Mouse (Mus musculus): ENCODE results near the gene Trnau1ap. TPM values are rescaled to one million over a fixed set of nuclear protein-coding genes. Genes with fewer than 3 reads are reported as not detected.
A peak's percentile ranks its signal among the peaks of the same experiment; 100 is the strongest.
"Not testable (repeated sequence)": the region's sequence is repeated elsewhere in the genome, so short reads cannot be mapped to it uniquely, and the experiment has no call there.

The Trnau1ap gene
- polyA plus RNA-seq, 1 experiment from 2014 or later: 80.2 TPM

- H3K27me3 ChIP-seq: no peaks in the 10 kb centered on the region
- WGBS: 83% methylated on average over 12 of the region's 12 CpGs
Measured at GRCm38 (mm10) chr4:132291624-132292335, 37.6 kb downstream of the Trnau1ap start.

GRCm38 (mm10) chr4:132291056-132291455 is 38.3 kb downstream of the Trnau1ap start:
- Histone ChIP-seq H3K27me3 (no peaks in the 10 kb centered on the region), H3K4me2 (no peak overlapping the region), H3K4me1 (replicated peaks) (no peaks in the 10 kb centered on the region), H3K4me3 (no peak overlapping the region), H3K9me3 (no peaks in the 10 kb centered on the region), H3K9ac (no peak overlapping the region), H3K27ac (replicated peaks) (no peak overlapping the region), H3K36me3 (peaks cover 45% of the 10 kb centered on the region)
- WGBS: 90% methylated on average over 4 of the region's 4 CpGs
- ATAC-seq (ENCODE audit: low FRiP score, low read depth): no peak

More at GRCm38 (mm10) chr4:132291624-132292335, 37.6 kb downstream of the Trnau1ap start:
- Histone ChIP-seq H3K9me3 (no peaks in the 10 kb centered on the region), H3K36me3 (peaks cover 39% of the 10 kb centered on the region), H3K9ac (no peak overlapping the region), H3K27ac (replicated peaks) (no peak overlapping the region), H3K4me2 (no peak overlapping the region), H3K4me1 (replicated peaks) (no peaks in the 10 kb centered on the region), H3K4me3 (no peak overlapping the region)
- ATAC-seq (ENCODE audit: low FRiP score, low read depth): no peak

- not testable (repeated sequence) for H3K4me2 ChIP-seq; H3K9me3 ChIP-seq; H3K27ac ChIP-seq (replicated peaks); H3K27me3 ChIP-seq; H3K4me3 ChIP-seq; H3K9ac ChIP-seq; H3K4me1 ChIP-seq (replicated peaks); ATAC-seq (ENCODE audit: low FRiP score, low read depth)
- H3K36me3 ChIP-seq: peaks cover 57% of the 10 kb centered on the region
- 88% methylated on average over 3 of the region's 5 CpGs for WGBS
Measured at GRCm38 (mm10) chr4:132288840-132289239, 40.5 kb downstream of the Trnau1ap start.

- peaks cover 21% of the 10 kb centered on the region for H3K4me1 ChIP-seq (replicated peaks)
- no peaks in the 10 kb centered on the region for H3K36me3 ChIP-seq
- peak overlapping the region; percentile 28; the same call in 1 of the 2 replicates for H3K4me2 ChIP-seq
- no peak overlapping the region for H3K27ac ChIP-seq (replicated peaks)
- H3K27me3 ChIP-seq: no peaks in the 10 kb centered on the region
- H3K9ac ChIP-seq: 0 out of 2 replicates have a peak overlapping the region, but pooled peaks have one; percentile 13
- no peak for ATAC-seq (ENCODE audit: low FRiP score, low read depth)
- H3K4me3 ChIP-seq: no peak overlapping the region
- WGBS: 97% methylated on average over 3 of the region's 3 CpGs
- no peaks in the 10 kb centered on the region for H3K9me3 ChIP-seq
Measured at GRCm38 (mm10) chr4:132275949-132276348, 53.4 kb downstream of the Trnau1ap start.

- H3K4me3 ChIP-seq: peak within 1 kb of the TSS; percentile 86
- no peaks in the 10 kb centered on the region for H3K36me3 ChIP-seq
- under 1% methylated on average over 47 of the region's 48 CpGs for WGBS
- peak within 1 kb of the TSS; percentile 97 for H3K4me2 ChIP-seq
- H3K9me3 ChIP-seq: no peaks in the 10 kb centered on the region
- H3K4me1 ChIP-seq (replicated peaks): peaks cover 27% of the 10 kb centered on the region
- peak within 1 kb of the TSS; percentile 89 for H3K9ac ChIP-seq
- peak within 1 kb of the TSS; percentile 83 for H3K27ac ChIP-seq (replicated peaks)
- H3K27me3 ChIP-seq: no peaks in the 10 kb centered on the region
- ATAC-seq (ENCODE audit: low FRiP score, low read depth): peak; percentile 93
Measured at GRCm38 (mm10) chr4:132274156-132274862, 55.0 kb downstream of the Trnau1ap start, which contains the start of gene Taf12. Taf12 (plus strand) TSS chr4:132274375.

DNA sequence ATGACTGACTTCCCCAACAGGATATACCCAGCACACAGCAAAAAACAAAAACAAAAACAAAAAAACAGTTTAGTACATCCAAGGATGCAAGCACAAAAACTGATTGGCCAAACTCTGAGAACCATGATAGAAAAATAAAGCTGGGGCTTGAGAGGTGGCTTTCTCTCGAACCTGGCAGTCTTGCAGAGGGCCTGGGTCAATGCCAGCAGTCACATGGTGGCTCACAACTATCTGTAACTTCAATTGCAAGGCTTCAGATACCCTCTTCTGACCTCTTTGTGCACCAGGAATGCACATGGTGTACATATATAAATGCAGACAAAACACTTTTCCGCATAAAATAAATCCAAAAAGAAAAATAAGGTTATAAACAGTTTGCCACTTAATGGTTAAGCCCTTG is 56.2 kb downstream of the Trnau1ap start:
- ATAC-seq (ENCODE audit: low FRiP score, low read depth): no peak
- Histone ChIP-seq H3K9ac (peak overlapping the region; percentile 89), H3K36me3 (no peaks in the 10 kb centered on the region), H3K27ac (replicated peaks) (0 out of 2 replicates have a peak overlapping the region, but pooled peaks have one; percentile 83), H3K27me3 (no peaks in the 10 kb centered on the region), H3K9me3 (no peaks in the 10 kb centered on the region), H3K4me1 (replicated peaks) (peaks cover 27% of the 10 kb centered on the region), H3K4me3 (peak overlapping the region; percentile 86), H3K4me2 (peak overlapping the region; percentile 97)
- 63% methylated on average over 2 of the region's 2 CpGs for WGBS

- peak overlapping the region; percentile 97 for H3K27ac ChIP-seq (replicated peaks)
- under 1% methylated on average over 35 of the region's 35 CpGs for WGBS
- H3K27me3 ChIP-seq: no peaks in the 10 kb centered on the region
- peak overlapping the region; percentile 35 for H3K4me3 ChIP-seq
- H3K9ac ChIP-seq: peak overlapping the region; percentile 54
- ATAC-seq (ENCODE audit: low FRiP score, low read depth): peak; percentile 70
- H3K36me3 ChIP-seq: no peaks in the 10 kb centered on the region
- H3K9me3 ChIP-seq: no peaks in the 10 kb centered on the region
- H3K4me1 ChIP-seq (replicated peaks): peaks cover 17% of the 10 kb centered on the region
- peak overlapping the region; percentile 59 for H3K4me2 ChIP-seq
Measured at GRCm38 (mm10) chr4:132269740-132270560, 59.4 kb downstream of the Trnau1ap start.

DNA sequence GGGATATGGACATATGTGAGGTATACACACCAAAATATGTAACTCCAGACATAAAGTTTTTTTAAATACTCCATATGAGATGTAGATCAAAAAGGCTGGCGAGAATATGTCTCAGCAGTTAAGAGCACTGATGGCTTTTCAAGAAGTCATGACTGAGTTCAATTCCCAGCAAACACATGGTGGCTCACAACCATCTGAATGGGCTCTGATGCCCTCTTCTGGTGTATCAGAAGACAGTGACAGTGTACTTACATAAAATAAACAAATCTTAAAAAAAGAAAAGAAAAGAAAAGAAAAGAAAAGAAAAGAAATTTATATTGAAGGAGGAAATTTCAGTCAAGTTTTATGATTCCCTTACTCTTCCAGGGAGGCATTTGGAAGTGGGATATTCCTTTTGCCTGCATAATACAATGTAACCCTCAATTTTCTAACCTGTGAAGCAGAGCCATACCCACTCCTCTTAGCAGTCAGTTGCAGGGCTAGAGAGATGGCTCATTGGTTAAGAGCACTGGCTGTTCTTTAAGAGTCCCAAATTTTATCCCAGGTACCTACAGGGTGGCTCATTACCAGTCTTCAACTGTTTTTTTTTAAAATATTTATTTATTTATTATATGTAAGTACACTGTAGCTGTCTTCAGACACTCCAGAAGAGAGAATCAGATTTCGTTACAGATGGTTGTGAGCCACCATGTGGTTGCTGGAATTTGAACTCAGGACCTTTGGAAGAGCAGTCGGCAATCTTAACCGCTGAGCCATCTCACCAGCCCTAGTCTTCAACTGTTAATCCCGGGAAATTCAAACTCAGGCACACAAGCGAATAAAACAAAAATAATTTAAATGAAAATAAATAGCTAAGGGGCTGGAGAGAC is 60.2 kb downstream of the Trnau1ap start:
- peaks cover 13% of the 10 kb centered on the region for H3K4me1 ChIP-seq (replicated peaks)
- no peaks in the 10 kb centered on the region for H3K27me3 ChIP-seq
- no peak overlapping the region for H3K4me3 ChIP-seq
- peak overlapping the region; percentile 59 for H3K4me2 ChIP-seq
- H3K9ac ChIP-seq: no peak overlapping the region
- H3K9me3 ChIP-seq: no peaks in the 10 kb centered on the region
- H3K36me3 ChIP-seq: no peaks in the 10 kb centered on the region
- no peak for ATAC-seq (ENCODE audit: low FRiP score, low read depth)
- 15% methylated on average over 6 of the region's 6 CpGs for WGBS
- peak overlapping the region; percentile 97 for H3K27ac ChIP-seq (replicated peaks)

GRCm38 (mm10) chr4:132266835-132267349 is 62.4 kb downstream of the Trnau1ap start:
- H3K27me3 ChIP-seq: no peaks in the 10 kb centered on the region
- H3K9ac ChIP-seq: no peak overlapping the region
- H3K27ac ChIP-seq (replicated peaks): no peak overlapping the region
- H3K4me1 ChIP-seq (replicated peaks): peaks cover 11% of the 10 kb centered on the region
- no peak overlapping the region for H3K4me3 ChIP-seq
- no peak for ATAC-seq (ENCODE audit: low FRiP score, low read depth)
- WGBS: 79% methylated on average over 3 of the region's 3 CpGs
- H3K4me2 ChIP-seq: no peak overlapping the region
- no peaks in the 10 kb centered on the region for H3K9me3 ChIP-seq
- H3K36me3 ChIP-seq: no peaks in the 10 kb centered on the region

DNA sequence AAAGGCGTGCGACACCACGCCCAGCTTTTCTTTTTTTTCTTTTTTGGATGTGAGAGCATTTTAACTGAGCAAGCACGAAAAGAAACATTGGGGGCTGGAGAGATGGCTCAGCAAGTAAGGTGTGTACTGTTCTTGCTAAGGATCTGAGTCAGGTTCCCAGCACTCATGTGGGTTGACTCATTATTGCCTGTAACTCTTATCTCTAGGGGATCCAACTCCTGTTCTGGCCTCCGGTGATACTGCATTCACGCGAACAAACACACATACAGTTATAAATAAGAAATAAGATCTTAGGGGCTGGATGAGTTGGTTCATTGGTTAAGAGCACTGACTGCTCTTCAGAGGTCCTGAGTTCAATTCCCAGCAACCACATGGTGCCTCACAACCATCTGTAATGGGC is 66.0 kb downstream of the Trnau1ap start:
- H3K27me3 ChIP-seq: no peaks in the 10 kb centered on the region
- H3K27ac ChIP-seq (replicated peaks): no peak overlapping the region
- H3K36me3 ChIP-seq: no peaks in the 10 kb centered on the region
- no peak overlapping the region for H3K4me3 ChIP-seq
- H3K4me1 ChIP-seq (replicated peaks): peaks cover 30% of the 10 kb centered on the region
- H3K9ac ChIP-seq: no peak overlapping the region
- no peak overlapping the region for H3K4me2 ChIP-seq
- H3K9me3 ChIP-seq: no peaks in the 10 kb centered on the region
- no peak for ATAC-seq (ENCODE audit: low FRiP score, low read depth)
- 96% methylated on average over 7 of the region's 7 CpGs for WGBS

GRCm38 (mm10) chr4:132262358-132262616 is 67.1 kb downstream of the Trnau1ap start:
- Histone ChIP-seq H3K27me3 (no peaks in the 10 kb centered on the region), H3K27ac (replicated peaks) (peak overlapping the region; percentile 92), H3K4me2 (peak overlapping the region; percentile 80), H3K36me3 (no peaks in the 10 kb centered on the region), H3K4me3 (peak overlapping the region; percentile 84), H3K9me3 (no peaks in the 10 kb centered on the region), H3K9ac (peak overlapping the region; percentile 91; the same call in 1 of the 2 replicates), H3K4me1 (replicated peaks) (peaks cover 30% of the 10 kb centered on the region)
- 78% methylated on average over 5 of the region's 5 CpGs for WGBS
- ATAC-seq (ENCODE audit: low FRiP score, low read depth): no peak
